Mouse (Mus musculus) spleen, adult 10 weeks (tissue): ENCODE data around the gene Vmn2r117. TPM values are rescaled to one million over a fixed set of nuclear protein-coding genes. Genes with fewer than 3 reads are reported as not detected.

Source experiments
- polyA plus RNA-seq: library from polyadenylated mRNA; stranded (reverse); fragments of 350-450 nt; fragmentation: Illumina TruSeq; extraction: RNeasy Lipid Tissue Mini Kit (QIAGEN cat#74804); gene quantifications from one replicate; pipeline ENCODE4 v1.2.3, GENCODE M21; 2015; ENCODE audit warnings: low replicate concordance; ENCODE audit not compliant: insufficient read depth

Gene Vmn2r117
- not detected for polyA plus RNA-seq

GRCm38 (mm10) chr17:23479599-23479998, at the start of gene Vmn2r117:
TSS of gene Vmn2r117 (minus strand) at chr17:23479699.

Other genes with a start within 250 kb of the Vmn2r117 start
- not detected for gene Vmn2r114, start 167.2 kb downstream of the Vmn2r117 start, polyA plus RNA-seq
- not detected for gene Vmn2r115, start 136.0 kb downstream of the Vmn2r117 start, polyA plus RNA-seq
- not detected for gene Vmn2r116, start 95.1 kb downstream of the Vmn2r117 start, polyA plus RNA-seq
- 4.4 TPM for gene Zfp213, start 84.5 kb upstream of the Vmn2r117 start, polyA plus RNA-seq
- gene Zfp13, start 119.8 kb upstream of the Vmn2r117 start, polyA plus RNA-seq, result 0.72 TPM
- gene Zscan10, start 121.2 kb upstream of the Vmn2r117 start, polyA plus RNA-seq, result not detected
- 1.0 TPM for gene Mmp25, start 165.6 kb upstream of the Vmn2r117 start, polyA plus RNA-seq
- not detected for gene Bicdl2, start 180.8 kb upstream of the Vmn2r117 start, polyA plus RNA-seq
- 29.3 TPM for gene Hcfc1r1, start 193.9 kb upstream of the Vmn2r117 start, polyA plus RNA-seq
- 9.4 TPM for gene Thoc6, start 194.2 kb upstream of the Vmn2r117 start, polyA plus RNA-seq
- gene Tnfrsf12a, start 197.8 kb upstream of the Vmn2r117 start, polyA plus RNA-seq, result 4.0 TPM
- not detected for gene Cldn6, start 199.6 kb upstream of the Vmn2r117 start, polyA plus RNA-seq
- not detected for gene Cldn9, start 204.3 kb upstream of the Vmn2r117 start, polyA plus RNA-seq
- gene 1520401A03Rik, start 243.1 kb upstream of the Vmn2r117 start, polyA plus RNA-seq, result not detected
- 7.6 TPM for gene Pkmyt1, start 246.6 kb upstream of the Vmn2r117 start, polyA plus RNA-seq